Mouse (Mus musculus) natural killer cell, adult 2 months (primary cell): Measurements from ENCODE around the gene Auts2.

Experiments used
- DNase-seq, 2 experiments: peaks; one replicate each; pipeline ENCODE4 v3.0.0; 2022; ENCODE audit warnings: low spot score in 2 of 2

Gene Auts2

DNA sequence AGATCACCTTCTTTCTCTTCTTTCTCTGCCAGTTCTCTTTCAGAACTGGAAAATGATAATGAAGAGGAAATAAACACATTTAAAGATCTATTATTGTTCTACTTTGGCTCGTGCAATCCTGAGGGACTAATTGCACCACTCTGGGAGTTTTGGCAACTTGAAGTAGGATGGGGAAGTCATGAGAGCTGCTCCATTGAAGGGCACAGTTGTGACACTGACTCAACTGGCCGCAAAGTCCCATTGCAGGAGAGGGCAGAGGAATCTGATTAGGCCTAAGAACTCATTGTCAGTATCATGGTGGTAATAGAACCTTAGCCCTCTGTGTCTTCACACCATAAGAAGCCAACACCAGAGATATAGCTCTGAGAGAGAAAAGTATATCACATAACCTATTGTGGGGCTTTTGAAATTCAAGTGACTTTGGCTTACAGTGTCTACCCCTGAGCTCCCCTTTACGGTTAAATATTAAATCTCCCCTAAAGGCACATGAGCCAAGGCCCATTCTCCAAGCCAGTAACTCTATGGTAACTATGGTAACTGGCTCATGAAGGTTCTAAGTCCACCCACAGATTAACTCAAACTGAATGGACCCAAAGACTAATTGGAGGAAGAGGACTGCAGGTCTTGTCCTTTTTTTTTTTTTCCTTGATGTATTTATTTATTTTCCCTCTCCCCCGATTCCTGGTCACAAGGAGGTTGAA is 358.6 kb downstream of the Auts2 start:
- no peak for DNase-seq

DNA sequence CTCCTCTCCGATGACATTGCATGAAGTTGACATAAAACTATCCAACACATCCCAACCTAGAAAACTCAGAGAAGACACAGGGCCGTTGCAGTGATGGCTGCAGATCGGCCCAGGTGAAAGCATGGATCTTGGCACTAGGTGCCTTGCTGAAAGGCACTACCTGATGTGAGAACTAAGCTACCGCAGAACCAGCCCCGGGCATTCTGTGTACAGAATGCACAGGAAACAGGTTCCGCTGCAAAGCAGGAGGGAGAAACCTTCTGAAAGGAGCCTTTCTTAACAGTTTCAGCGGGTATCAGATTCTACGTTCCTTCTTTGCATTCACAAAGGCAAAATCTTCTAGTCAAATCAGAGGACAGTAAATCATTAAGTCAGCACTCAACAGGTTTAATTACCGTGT is 361.1 kb downstream of the Auts2 start:
- no peak for DNase-seq

DNA sequence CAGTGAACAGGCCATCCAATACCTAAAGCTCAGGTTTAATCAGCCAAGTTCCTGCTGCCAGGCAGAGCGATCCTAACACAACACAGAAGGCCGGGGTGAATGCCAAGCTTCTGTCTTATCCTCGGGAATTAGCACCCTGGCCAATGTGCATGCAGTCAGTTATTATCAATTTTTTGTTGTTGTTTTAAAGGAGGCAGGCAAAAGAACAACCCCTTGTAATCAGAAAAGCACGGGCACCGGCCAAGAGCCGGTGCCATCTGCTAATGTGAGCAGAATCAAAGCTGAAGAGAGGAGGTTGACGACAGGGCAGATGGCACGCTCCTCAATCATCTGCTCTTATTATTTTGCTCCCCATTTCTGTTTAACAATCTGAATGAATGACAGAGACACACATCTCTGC is 373.1 kb downstream of the Auts2 start:
- no peak for DNase-seq

DNA sequence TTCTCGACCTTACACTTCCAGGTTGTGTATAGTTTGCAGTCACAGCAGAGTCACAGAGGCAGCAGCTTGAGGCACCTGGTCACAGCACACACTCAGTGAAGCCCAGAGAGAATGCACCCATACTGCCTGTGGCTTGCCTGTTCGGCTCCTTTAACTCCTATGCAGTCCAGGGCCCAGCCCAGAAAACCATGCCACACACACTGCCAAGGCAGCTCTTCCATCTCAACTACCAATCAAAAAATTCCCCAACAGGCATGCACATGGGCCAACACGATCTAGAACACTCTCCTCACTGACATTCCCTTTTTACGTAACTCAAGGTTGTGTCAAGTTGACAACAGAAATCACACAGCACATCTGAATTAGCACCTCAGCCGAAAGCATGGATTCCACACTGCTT is 374.3 kb downstream of the Auts2 start:
- DNase-seq = no peak

GRCm38 (mm10) chr5:132168224-132168623 is 374.9 kb downstream of the Auts2 start:
- DNase-seq = no peak

- no peak for DNase-seq
Measured at GRCm38 (mm10) chr5:132166559-132166958, 376.6 kb downstream of the Auts2 start.

DNA sequence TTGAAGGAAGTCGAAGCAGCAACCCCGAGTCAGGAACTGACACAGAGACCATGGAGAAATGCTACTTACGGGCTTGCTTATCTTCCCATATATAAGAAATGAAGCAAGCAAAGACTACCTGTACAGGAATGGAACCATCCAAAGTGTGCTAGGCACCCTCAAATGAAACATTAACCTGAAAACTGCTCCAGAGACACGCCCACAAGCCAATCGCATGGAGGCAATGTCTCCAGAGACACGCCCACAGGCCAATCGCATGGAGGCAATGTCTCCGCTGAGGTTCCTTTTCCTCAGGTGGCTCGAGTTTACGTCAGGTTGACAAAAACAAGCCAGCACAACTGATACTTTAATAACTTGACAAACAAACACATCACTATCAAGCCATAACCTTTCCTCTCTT is 379.2 kb downstream of the Auts2 start:
- no peak for DNase-seq

DNA sequence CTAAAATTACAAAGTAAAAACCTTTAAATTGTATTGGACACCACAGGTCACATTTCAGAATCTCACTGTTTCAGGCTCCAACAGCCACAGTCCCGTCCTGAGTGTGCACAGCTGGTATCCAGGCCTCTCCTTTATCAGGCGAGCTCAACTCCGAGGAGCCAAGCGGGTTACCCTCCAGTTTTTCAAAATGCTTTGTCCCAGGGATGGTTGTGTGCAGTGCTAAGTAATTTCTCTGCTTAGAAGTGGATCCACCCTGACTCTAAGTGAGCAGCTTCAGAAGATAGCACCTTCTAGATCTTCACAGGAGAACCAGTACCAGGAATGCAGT is 381.0 kb downstream of the Auts2 start:
- no peak for DNase-seq

- no peak for DNase-seq
Measured at GRCm38 (mm10) chr5:132161338-132162205, 381.6 kb downstream of the Auts2 start.

GRCm38 (mm10) chr5:132144181-132144580 is 399.0 kb downstream of the Auts2 start:
- DNase-seq = no peak

GRCm38 (mm10) chr5:132140816-132141215 is 402.3 kb downstream of the Auts2 start:
- DNase-seq = no peak

DNA sequence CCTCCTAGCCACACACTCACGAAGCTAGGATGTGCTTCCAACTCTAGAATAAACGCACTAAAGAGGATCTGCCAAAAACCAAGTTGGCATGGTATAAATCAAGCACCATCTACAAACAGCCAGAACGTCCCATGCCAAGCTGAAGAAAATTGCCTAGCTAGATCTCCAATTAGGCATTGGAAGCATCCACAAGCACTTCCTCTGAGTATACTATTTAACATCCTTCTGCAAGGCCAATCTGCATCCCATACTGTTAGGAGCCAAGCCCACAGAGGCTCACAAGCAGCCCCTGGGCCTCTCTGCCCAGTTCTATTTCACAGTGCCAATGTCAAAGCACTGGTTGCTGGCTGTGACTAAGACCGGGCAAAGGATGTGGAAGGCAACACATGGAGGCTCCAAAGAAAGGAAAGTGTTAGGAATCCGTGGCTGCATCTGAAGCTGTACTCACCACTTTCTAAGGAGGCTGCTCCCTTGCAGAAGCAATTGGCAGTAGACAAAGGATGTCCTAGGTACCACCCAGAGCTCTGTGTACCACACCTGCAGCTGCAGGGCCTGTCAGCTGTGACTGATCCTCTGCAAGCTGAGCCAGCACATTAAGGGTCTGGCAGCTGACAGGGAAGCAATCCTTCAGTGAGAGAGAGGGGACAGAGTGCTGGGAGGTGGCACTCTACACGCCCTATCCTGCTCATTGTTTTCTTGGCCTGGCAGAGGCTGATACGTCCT is 407.0 kb downstream of the Auts2 start:
- DNase-seq = no peak

- no peak for DNase-seq
Measured at GRCm38 (mm10) chr5:132131948-132132347, 411.2 kb downstream of the Auts2 start.

- DNase-seq = no peak
Measured at GRCm38 (mm10) chr5:132130577-132130976, 412.6 kb downstream of the Auts2 start.

- no peak for DNase-seq
Measured at GRCm38 (mm10) chr5:132126626-132127025, 416.5 kb downstream of the Auts2 start.

GRCm38 (mm10) chr5:132115631-132116030 is 427.5 kb downstream of the Auts2 start:
- DNase-seq = no peak

GRCm38 (mm10) chr5:132114561-132115301 is 428.4 kb downstream of the Auts2 start:
- DNase-seq = no peak

- no peak for DNase-seq
Measured at GRCm38 (mm10) chr5:132113480-132113879, 429.7 kb downstream of the Auts2 start.

GRCm38 (mm10) chr5:132112666-132113065 is 430.5 kb downstream of the Auts2 start:
- DNase-seq = no peak

GRCm38 (mm10) chr5:132102426-132102825 is 440.7 kb downstream of the Auts2 start:
- DNase-seq = no peak

- DNase-seq = no peak
Measured at GRCm38 (mm10) chr5:132098461-132098860, 444.7 kb downstream of the Auts2 start.

GRCm38 (mm10) chr5:132092721-132093120 is 450.4 kb downstream of the Auts2 start:
- DNase-seq = no peak
